Mouse (Mus musculus): Measurements from ENCODE around the gene Dnah17.

The Dnah17 gene

GRCm38 (mm10) chr11:118130534-118130933 lies at the start of gene Dnah17:
Gene Dnah17, minus strand, starts transcription at chr11:118130634.
- DNase-seq (ENCODE audit: low spot score) = no peak

DNA sequence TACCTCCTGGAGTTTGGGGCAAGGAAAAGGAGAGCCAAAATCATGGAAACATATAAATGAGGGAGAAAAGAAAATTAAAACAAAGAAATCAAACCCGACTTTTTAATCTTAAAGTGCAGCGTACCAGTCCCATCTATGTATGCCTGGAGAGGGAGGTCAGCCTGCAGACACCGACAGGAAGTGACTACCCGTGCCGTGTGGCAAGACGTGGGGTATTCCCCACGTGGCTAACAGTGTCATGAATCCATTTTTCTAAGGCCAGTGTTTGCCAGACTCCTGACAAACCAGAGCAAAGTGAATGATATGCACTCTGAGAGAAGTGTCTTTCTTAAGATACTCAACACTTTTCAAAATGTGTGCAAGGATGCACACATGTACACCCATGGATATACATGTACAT lies 49.8 kb upstream of the Dnah17 start:
- DNase-seq (ENCODE audit: low spot score) = no peak

- DNase-seq (ENCODE audit: low spot score) = no peak
Observed at GRCm38 (mm10) chr11:118178236-118178635, 47.8 kb upstream of the Dnah17 start.

DNA sequence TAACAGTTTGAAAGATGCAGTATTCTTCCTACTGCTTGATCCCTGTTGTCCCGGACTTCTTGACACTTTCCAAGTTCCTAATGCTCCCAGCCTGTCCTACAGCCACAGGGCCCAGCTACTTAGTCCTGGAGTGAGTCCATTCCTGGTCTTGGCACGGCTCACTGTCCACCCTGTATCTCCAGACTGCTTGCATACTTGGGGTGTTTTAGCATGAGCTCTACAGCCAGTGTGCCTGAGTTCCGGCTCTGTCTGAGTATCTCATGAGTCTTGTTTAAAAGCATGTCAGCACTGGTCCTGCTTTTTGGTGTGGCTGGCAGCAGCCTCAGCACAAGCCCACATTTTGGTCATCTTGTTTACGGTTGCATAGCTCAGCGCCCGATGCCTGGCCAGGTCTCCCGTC lies 44.3 kb upstream of the Dnah17 start:
- no peak for DNase-seq (ENCODE audit: low spot score)

DNA sequence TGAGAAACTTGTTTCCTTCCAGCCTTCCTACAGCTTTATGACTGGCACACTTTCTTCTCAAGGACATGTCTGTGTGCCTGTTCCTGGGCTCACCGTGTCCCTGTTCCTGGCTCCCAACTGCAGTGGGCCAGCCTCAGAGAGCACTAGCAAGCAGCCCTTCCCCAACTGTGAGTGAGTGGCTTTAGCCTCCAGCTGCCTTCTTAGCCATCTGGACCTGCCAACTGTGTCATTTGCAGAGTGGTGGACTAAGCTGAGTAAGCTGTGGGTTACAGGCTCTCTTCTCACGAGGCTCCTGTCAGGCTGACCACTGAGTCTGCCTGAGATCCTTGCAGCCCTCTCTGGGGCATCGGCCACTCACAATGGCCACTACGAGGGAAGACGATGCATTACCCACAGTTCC lies 42.3 kb upstream of the Dnah17 start:
- DNase-seq (ENCODE audit: low spot score) = no peak

GRCm38 (mm10) chr11:118170333-118170732 lies 39.9 kb upstream of the Dnah17 start:
- DNase-seq (ENCODE audit: low spot score) = no peak

DNA sequence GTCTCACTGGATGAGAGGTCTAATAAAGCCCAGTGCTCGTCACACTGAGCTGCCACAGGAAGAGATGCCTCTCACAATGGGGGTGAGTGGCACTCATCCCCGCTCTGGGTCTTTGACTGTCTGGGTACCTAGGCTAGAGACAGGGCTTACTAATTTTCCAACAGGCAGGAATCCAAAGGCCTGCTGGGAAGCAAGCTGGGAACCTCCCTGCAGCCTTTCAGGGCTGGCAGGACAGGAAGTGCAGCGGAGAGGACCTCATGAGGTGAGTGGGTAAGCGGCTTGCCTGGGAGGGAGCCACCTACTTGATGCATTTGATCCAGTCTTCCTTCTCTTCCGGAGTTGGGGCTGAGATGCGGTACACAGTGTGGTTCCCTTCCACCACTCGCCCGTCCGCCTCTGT lies 38.3 kb upstream of the Dnah17 start:
- no peak for DNase-seq (ENCODE audit: low spot score)

- no peak for DNase-seq (ENCODE audit: low spot score)
Observed at GRCm38 (mm10) chr11:118166626-118167025, 36.2 kb upstream of the Dnah17 start.

GRCm38 (mm10) chr11:118165681-118166080 lies 35.2 kb upstream of the Dnah17 start:
- DNase-seq (ENCODE audit: low spot score) = no peak

- DNase-seq (ENCODE audit: low spot score) = no peak
Observed at GRCm38 (mm10) chr11:118164566-118164965, 34.1 kb upstream of the Dnah17 start.

GRCm38 (mm10) chr11:118162245-118162644 lies 31.8 kb upstream of the Dnah17 start:
- no peak for DNase-seq (ENCODE audit: low spot score)

DNA sequence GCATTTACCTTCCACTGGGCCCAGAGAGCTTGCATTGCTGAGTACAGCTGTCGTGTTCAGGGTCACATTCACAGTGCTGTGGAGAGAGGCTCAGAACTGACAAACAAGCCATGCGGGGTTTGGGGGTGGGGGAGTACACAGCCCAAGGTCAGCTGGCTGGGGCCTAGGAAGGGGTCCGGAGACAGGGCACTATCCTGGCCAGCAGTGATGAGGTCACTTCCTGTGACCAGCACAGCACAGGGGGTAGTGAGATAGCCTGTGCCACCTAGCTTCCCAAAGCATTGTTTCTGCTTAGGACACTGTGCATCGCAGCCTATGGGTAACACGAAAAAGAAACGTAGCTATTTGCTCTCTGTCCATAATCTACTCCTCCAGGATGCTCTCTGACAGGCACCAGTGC lies 30.8 kb upstream of the Dnah17 start:
- no peak for DNase-seq (ENCODE audit: low spot score)

DNA sequence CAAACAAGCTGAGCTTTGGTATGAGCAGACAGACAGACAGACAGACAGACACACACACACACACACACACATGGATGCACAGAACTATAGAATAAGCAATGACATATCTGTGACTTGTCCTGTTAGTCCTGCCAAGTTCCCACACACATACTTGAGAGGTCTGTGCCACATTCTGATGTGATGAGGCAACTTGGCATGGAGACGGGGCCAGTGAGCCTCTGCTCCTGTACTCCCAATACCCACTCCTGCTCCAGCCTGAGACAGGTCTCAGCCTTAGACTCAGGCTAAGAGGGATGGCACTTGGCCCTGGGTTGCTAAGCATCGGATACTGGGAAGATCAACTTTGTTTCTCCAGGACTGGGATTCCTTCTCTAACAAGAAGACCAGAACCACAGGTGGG lies 30.3 kb upstream of the Dnah17 start:
- no peak for DNase-seq (ENCODE audit: low spot score)

DNA sequence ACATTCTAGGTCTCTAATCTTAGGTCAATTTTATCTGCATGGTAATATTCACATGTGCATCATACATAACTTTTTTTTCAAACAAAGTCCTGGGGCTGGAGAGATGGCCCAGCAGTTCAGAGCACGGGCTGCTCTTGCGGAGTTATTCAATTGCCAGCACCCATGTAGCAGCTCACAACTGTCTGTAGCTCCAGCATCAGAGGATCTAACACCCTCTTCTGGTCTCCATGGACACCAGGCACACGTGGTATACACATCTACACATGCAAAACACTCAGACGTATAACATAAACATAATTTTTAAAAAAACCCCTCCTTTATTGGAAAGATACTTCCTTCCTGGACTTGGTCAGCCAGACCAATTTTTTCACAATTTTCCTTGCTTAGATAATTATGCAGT lies 28.3 kb upstream of the Dnah17 start:
- no peak for DNase-seq (ENCODE audit: low spot score)

- no peak for DNase-seq (ENCODE audit: low spot score)
Observed at GRCm38 (mm10) chr11:118156480-118157060, 26.1 kb upstream of the Dnah17 start.

DNA sequence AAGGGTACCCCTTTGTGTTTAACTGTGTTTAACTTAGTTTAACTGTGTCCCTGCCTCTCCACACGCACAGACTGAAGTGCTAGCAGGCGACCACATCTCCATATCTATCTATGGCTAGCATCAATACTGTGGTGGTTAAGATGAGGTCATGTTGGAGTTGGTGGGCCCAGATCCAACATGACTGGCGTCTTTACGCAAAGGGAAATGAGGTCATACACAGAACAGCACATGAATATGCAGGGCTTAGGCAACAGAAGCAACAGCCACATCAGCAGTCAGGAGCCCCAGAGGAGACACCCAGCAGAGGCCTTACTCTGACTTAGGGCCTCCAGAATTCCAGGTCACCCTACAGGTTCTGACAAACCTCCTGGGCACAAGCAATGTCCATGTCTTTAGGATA lies 22.5 kb upstream of the Dnah17 start:
- DNase-seq (ENCODE audit: low spot score) = no peak

DNA sequence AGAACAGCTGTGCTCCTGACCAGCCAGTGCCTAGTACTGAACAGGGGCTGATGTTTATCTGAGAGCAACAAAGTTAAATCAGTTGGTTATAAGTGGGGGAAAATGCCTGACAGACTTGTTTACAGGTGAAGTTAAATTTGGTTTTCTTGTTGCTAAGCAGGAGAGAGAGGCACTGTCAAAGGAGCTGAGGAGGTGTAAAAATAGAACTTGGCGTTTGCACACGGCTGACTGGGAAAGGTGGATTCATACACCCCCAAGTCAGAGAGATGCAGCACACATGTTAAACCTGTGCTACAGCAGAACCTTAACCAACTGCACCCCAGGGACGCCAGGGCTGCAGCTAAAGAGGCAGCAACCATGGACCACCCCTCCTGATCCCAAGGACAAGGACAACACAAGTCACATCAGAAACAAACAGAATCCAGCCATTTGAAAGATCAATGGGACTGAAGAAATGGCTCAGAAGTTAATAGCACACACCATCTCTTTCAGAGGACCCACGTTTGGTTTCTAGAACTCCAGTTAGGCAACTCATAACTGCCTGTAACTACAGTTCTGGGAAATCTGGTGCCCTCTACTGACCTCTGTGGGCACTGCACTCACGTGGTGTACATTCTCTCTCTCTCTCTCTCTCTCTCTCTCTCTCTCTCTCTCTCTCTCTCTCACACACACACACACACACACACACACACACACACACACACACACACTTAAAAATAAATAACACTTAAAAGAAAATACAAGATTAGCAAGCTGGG lies 21.2 kb upstream of the Dnah17 start:
- DNase-seq (ENCODE audit: low spot score) = no peak

DNA sequence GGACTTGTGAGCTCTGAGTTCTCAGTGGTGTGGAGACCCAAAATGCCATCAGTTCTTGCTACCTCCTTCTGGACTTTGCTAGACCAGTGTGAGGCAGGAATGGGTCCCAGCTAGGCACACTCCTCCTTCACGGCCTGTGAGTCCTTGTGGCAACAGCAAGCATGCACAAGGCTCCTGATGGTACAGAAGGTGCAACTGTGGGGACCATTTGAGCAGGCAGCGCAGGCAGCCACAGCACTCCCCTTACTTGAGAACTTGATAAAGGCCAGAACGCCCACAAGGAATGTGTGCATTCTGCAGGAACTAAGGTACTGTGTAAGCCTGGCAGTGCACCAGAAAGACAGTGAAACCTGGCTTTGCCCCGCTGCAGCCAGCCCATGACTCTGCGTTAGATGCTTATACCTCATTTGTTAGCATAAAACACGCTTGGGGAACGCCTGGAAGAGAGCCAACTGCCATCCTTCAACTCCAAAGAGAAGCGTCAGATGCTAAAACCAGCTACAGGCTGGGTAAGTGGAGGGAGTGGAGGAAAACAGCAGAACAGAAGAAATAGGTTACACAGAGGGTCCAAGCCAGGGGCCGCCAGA lies 19.8 kb upstream of the Dnah17 start:
- no peak for DNase-seq (ENCODE audit: low spot score)

GRCm38 (mm10) chr11:118147877-118148637 lies 17.6 kb upstream of the Dnah17 start:
- DNase-seq (ENCODE audit: low spot score) = no peak

DNA sequence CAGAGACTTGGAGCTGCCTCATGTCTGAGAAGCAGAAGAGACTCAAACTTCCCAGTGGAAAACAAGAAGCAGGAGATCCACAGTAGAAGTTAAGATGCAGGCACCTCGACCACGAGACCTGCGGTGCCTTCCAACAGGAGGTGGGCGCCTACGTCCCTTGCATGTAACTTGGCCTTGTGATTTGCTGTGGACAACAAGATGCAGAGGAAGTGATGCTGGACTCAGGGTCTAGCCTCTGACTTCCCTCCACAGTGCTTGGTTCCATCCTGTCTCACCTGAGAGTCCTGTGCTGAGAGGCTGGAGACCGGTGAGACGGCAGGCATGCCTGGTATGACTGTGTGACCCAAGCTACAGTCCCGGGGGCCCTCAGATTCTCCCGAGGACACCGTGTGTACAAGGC lies 16.0 kb upstream of the Dnah17 start:
- DNase-seq (ENCODE audit: low spot score) = no peak

DNA sequence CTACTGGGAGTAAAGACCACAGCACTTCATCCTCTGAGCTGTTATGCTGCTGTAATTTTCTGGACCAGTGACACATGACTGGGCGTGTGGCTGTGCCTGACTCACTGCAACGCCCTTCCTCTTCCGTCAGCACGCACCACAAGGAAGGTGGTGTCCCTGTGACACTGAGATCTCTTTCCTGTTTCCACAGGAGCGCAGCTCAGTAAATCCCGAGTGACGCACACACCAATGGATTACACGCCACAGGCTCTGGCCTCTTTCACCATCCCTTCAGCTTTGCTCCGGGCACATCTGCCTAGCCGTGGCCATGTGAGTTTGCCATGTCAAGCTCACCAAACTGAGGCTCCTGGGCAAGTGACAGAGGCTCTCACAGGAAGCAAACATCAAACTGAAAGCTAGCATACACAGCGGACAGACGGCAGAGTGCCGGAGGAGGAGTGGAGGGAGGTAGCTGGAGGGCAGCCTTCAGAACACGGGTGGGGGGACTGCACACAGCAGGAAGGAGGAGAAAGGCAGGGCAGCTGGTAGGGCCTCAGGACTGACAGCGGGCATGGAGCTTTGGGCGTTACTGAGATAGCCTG lies 15.4 kb upstream of the Dnah17 start:
- no peak for DNase-seq (ENCODE audit: low spot score)

GRCm38 (mm10) chr11:118145092-118145491 lies 14.7 kb upstream of the Dnah17 start:
- no peak for DNase-seq (ENCODE audit: low spot score)

All from ovary, adult 18-20 months (tissue).